Mouse (Mus musculus) heart, postnatal 36 days (tissue): ENCODE measurements around the gene Bmpr1b. TPM values are rescaled to one million over a fixed set of nuclear protein-coding genes. Genes with fewer than 3 reads are reported as not detected.
A peak's percentile ranks its signal among the peaks of the same experiment; 100 is the strongest.

Source experiments
- DNase-seq, 2 experiments: peaks; one replicate each; pipeline ENCODE4 v3.0.0; 2021 to 2022
- intact Hi-C: fragments of 180-260 bp; cut with DNase I; formaldehyde crosslinking; loops from one replicate; pipeline ENCODE4 v1.15.1; 2025
- total RNA-seq, 2 experiments: library from RNA; stranded (reverse); gene quantifications; 2 replicates each; pipeline ENCODE4 v1.2.3; 2021

Gene Bmpr1b
- total RNA-seq, 2 experiments from 2014 or later, result 0.16 to 0.22 TPM

DNA sequence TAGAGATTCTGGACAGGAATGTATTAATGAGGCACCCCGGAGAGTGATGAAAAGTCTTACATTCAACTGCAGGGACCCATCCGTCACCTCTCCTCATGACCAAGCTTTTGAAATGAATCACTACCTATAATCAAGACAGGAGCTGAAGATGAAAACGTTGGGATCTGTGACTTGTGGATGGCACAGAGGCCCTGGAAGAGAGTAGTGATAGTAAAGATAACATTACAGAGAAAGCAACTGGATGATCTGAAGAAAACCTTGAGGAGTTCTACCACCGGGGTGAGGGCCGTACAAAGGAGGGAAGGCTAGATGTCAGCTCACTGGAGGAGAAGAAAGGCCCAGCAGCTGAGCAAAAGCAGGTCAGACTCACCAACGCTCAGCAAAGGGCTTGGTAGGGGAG, 120.7 kb downstream of the Bmpr1b start:
- intact Hi-C loops, result loop anchor here (10.0 kb wide), 1 partner anchor 426 kb away; no protein-coding TSS in a partner anchor
- no peak for DNase-seq

DNA sequence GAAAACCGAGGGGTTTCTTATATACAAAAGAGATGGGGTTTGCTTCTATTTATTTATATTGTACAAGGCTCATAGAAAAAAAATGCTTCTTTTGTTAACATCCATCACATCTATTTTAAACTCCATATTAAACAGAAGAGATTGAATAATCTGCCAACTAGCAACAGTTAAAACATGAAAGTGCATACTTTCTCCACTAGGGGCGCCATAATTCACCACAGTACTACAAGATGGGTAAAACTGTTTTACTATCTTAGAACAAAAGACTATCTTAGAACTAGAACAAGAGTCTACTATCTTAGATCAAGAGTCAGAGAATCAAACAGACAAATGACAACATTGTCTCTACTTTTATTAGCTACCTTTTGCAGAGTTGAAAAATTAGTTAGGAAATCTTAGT, 125.8 kb downstream of the Bmpr1b start:
- DNase-seq, result no peak
- intact Hi-C loops, result loop anchor here (10.0 kb wide), 1 partner anchor 431 kb away; no protein-coding TSS in a partner anchor

- intact Hi-C loops, result loop anchor here (10.0 kb wide), 1 partner anchor 432 kb away; no protein-coding TSS in a partner anchor
- no peak for DNase-seq
These were observed 126.2 kb downstream of the Bmpr1b start for GRCm38 (mm10) chr3:142043006-142043405.

- DNase-seq, result no peak
- intact Hi-C loops, result loop anchor here (10.0 kb wide), 1 partner anchor 434 kb away; no protein-coding TSS in a partner anchor
These were observed 128.9 kb downstream of the Bmpr1b start for GRCm38 (mm10) chr3:142040345-142040744.

DNA sequence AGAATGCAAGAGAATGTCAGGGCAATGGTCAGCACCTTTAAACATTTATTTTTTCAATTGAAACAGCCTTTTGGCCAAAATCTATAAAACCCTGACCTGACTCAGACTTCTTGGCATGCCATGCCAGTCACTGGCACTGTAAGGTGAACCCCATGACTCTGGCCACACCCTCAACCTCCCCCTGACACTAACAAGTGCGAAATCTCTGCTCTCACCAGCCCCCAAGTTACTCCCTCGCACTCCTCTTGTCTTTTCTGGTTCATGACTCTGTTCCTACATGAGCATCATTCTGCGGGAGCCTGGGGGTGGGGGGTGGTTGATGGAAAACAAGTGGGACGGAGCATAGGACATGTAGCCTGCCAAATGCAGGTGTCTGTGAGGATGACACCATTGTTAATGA, 135.1 kb downstream of the Bmpr1b start:
- no peak for DNase-seq
- intact Hi-C loops, result no loop called here

GRCm38 (mm10) chr3:142019716-142020115, 149.5 kb downstream of the Bmpr1b start:
- no peak for DNase-seq
- intact Hi-C loops, result no loop called here

DNA sequence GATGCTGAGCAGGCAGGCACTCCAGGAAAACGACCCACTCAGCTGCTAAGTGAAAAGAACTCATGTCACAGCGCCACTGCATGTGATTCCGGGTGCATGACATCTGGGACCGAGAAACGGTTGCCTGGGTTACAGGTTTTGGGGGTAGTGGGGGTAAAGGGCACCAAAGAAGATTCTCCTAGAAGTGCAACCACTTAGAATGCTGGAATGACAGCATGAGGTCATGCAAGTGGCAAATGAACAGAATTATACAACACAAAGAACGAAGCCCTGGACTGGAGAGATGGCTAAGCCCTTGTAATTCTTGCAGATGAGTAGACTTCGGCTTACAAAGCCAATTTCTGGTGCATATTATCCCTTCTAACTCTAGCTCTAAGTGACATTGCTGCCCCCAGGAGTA, 184.7 kb downstream of the Bmpr1b start:
- DNase-seq, result no peak
- intact Hi-C loops, result no loop called here

- DNase-seq, result no peak
These were observed 187.4 kb downstream of the Bmpr1b start for GRCm38 (mm10) chr3:141981613-141982432.

GRCm38 (mm10) chr3:141966244-141966643, 203.0 kb downstream of the Bmpr1b start:
- DNase-seq, result no peak
- intact Hi-C loops, result no loop called here

More at GRCm38 (mm10) chr3:141981613-141982432, 187.4 kb downstream of the Bmpr1b start:
- intact Hi-C loops, result no loop called here

GRCm38 (mm10) chr3:141952931-141953330, 216.3 kb downstream of the Bmpr1b start:
- DNase-seq, result no peak
- intact Hi-C loops, result no loop called here

- intact Hi-C loops, result no loop called here
- no peak for DNase-seq
These were observed 218.6 kb downstream of the Bmpr1b start for GRCm38 (mm10) chr3:141950642-141951041.

DNA sequence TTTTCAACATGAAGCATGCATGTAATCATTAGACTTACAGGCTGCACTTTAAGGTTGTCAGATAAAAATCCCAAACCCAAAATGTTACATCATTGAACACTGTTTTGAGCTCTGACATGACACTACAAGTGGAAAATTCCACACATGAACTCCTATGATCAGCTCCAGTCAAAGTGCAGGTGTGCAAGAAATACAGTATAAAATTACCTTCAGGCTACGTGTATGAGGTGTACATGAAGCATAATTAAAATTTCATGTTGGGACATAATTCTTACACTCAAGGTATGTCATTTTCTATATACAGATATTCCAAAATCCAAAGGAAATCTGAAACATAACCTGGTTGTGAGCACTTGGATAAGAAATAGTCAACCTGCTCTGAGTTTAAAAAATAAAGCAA, 220.7 kb downstream of the Bmpr1b start:
- DNase-seq, result no peak
- intact Hi-C loops, result no loop called here

GRCm38 (mm10) chr3:141948096-141948495, 221.1 kb downstream of the Bmpr1b start:
- intact Hi-C loops, result no loop called here
- DNase-seq, result no peak

GRCm38 (mm10) chr3:141946846-141947245, 222.4 kb downstream of the Bmpr1b start:
- intact Hi-C loops, result no loop called here
- DNase-seq, result no peak

- intact Hi-C loops, result no loop called here
These were observed 225.9 kb downstream of the Bmpr1b start for GRCm38 (mm10) chr3:141943317-141943742.

GRCm38 (mm10) chr3:141940207-141940606, 229.0 kb downstream of the Bmpr1b start:
- intact Hi-C loops, result no loop called here
- no peak for DNase-seq

More at GRCm38 (mm10) chr3:141943317-141943742, 225.9 kb downstream of the Bmpr1b start:
- DNase-seq, result no peak

DNA sequence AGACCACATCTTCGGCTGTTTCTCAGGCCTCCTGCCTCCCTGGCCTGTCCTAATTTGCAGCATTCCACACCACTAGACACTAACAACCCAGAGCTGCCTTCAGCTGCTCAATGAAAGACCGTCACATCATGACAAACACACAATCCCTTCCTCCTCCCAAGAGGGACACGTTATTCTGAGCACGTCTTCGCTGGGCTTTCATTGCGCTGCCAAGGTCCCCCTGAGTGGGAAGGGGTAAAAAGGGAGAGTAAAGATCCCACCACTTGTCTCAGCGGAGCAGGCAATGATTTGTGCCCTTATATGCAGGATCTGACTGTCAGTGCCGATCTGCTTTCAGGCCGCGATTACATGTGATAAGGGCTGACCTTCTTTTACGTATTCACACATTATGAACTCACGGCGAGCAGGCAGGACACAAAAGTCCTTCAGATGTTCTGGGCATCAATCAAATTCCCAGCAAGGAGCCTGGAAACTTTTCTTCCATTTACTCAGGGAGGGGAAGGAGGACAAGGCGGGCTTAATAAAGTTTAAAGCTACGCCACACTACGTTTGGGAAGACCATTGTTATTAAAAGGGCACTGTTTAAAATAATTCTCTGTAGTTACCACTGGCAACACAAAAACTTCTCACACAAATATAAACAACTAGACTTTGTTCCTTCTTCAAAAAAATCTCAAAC, 232.5 kb downstream of the Bmpr1b start:
- no peak for DNase-seq
- intact Hi-C loops, result no loop called here

DNA sequence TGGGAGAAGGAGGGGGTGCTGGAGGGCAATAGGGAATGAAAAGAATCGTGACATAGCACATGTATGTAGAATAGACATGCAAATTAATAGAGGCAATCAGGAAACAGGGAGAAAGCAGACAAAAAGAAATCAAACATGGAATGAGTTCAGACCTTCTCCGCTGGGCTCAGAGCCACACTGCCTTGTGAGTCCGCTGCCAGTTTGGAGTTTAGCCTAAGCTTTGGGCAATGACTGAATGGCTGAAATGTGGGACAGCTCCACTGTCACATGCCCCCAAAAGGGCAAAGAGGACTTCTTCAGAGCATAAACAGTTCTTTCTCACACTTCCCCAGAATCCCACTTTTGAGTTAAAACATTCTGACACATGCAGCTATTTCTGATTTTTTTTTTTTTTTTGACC, 236.3 kb downstream of the Bmpr1b start:
- DNase-seq, result peak; percentile 9 to 33
- intact Hi-C loops, result no loop called here

- DNase-seq, result no peak
- intact Hi-C loops, result no loop called here
These were observed 237.7 kb downstream of the Bmpr1b start for GRCm38 (mm10) chr3:141931372-141932092.

GRCm38 (mm10) chr3:141923442-141923841, 245.8 kb downstream of the Bmpr1b start:
- DNase-seq, result no peak
- intact Hi-C loops, result no loop called here

- intact Hi-C loops, result no loop called here
- DNase-seq, result no peak
These were observed 248.1 kb downstream of the Bmpr1b start for GRCm38 (mm10) chr3:141921161-141921560.
